Mouse (Mus musculus) CH12.LX (cell line): ENCODE results near the gene Mnd1.

Experiments used
- BHLHE40 ChIP-seq: IDR thresholded peaks from 2 replicates; pipeline ENCODE4 v1.6.1; 2011; ENCODE audit warnings: mild to moderate bottlenecking, low read depth, low read length, improper control_type of control experiment
- CHD2 ChIP-seq: IDR thresholded peaks from 2 replicates; pipeline ENCODE4 v1.6.1; 2011; ENCODE audit warnings: low read length, improper control_type of control experiment
- CTCF ChIP-seq, 2 experiments: IDR thresholded peaks in 1 of 2; conservative IDR thresholded peaks in 1 of 2; 2 replicates each; pipeline ENCODE4 v1.5.1; 2011 to 2012; ENCODE audit warnings: low read depth in 2 of 2, low read length in 2 of 2, improper control_type of control experiment in 1 of 2, inconsistent platforms in 1 of 2, mild to moderate bottlenecking in 1 of 2, moderate library complexity in 1 of 2
- EP300 ChIP-seq: IDR thresholded peaks from 2 replicates; pipeline ENCODE4 v1.6.1; 2011; ENCODE audit warnings: low read length, improper control_type of control experiment
- HCFC1 ChIP-seq: IDR thresholded peaks from 2 replicates; pipeline ENCODE4 v1.6.1; 2012; ENCODE audit warnings: low read depth, mild to moderate bottlenecking, inconsistent platforms, low read length, improper control_type of control experiment
- MAFK ChIP-seq: IDR thresholded peaks from 2 replicates; pipeline ENCODE4 v1.6.1; 2011; ENCODE audit warnings: low read length, improper control_type of control experiment; ENCODE audit not compliant: insufficient replicate concordance
- MAX ChIP-seq: IDR thresholded peaks from 2 replicates; pipeline ENCODE4 v1.6.1; 2011; ENCODE audit warnings: low read length, improper control_type of control experiment
- NRF1 ChIP-seq: IDR thresholded peaks from 2 replicates; pipeline ENCODE4 v1.6.1; 2014; ENCODE audit warnings: low read depth, mild to moderate bottlenecking, inconsistent platforms, low read length, improper control_type of control experiment, moderate library complexity
- POLR2A ChIP-seq: IDR thresholded peaks from 2 replicates; pipeline ENCODE4 v1.6.1; 2011; ENCODE audit warnings: low read depth, mild to moderate bottlenecking, improper control_type of control experiment, low read length
- TCF12 ChIP-seq: IDR thresholded peaks from 2 replicates; pipeline ENCODE4 v1.6.1; 2014; ENCODE audit warnings: low read depth, mild to moderate bottlenecking, inconsistent platforms, low read length, improper control_type of control experiment
- USF1 ChIP-seq: IDR thresholded peaks from 2 replicates; pipeline ENCODE4 v1.6.1; 2014; ENCODE audit warnings: low read depth, mild to moderate bottlenecking, inconsistent platforms, low read length, improper control_type of control experiment
- ZC3H11A ChIP-seq: IDR thresholded peaks from 2 replicates; pipeline ENCODE4 v1.6.1; 2012; ENCODE audit warnings: low read depth, mild to moderate bottlenecking, inconsistent platforms, low read length, improper control_type of control experiment

- TF ChIP-seq MAFK (no peak), ZC3H11A (no peak), CTCF (conservative IDR thresholded peaks at IDR 0.05 in 1 of 2, IDR thresholded peaks at IDR 0.05 in 1 of 2; ENCODE audit: low read depth in 2 of 2, low read length in 2 of 2) (no peak), CHD2 (no peak), NRF1 (no peak), POLR2A (no peak), USF1 (no peak), HCFC1 (no peak), MAX (no peak), TCF12 (no peak), EP300 (no peak), BHLHE40 (no peak)
Measured at GRCm38 (mm10) chr3:84189629-84190173, 34.1 kb upstream of the Mnd1 start.
